Mouse (Mus musculus) stomach, postnatal 0 days (tissue): ENCODE measurements around the gene Ddx19a. TPM values are rescaled to one million over a fixed set of nuclear protein-coding genes. Genes with fewer than 3 reads are reported as not detected.
"Not testable (repeated sequence)": the region's sequence is repeated elsewhere in the genome, so short reads cannot be mapped to it uniquely, and the experiment has no call there.

ENCODE experiments used
- ATAC-seq: fragments of 200-750 bp; cut with Nextera tagmentation; 2 replicates; pipeline ENCODE4 v1.8.0; 2017; ENCODE audit not compliant: low FRiP score, low TSS enrichment
- DNase-seq: peaks from one replicate; pipeline ENCODE4 v3.0.0-alpha.2; 2016; ENCODE audit warnings: low spot score
- H3K27ac ChIP-seq: fragments of 300-500 bp; sonication (generic); replicated peaks from 2 replicates; pipeline ENCODE4 v1.5.1; 2014; ENCODE audit warnings: mild to moderate bottlenecking, control low read depth
- H3K27me3 ChIP-seq: fragments of 300-500 bp; sonication (generic); 2 replicates; pipeline ENCODE4 v1.6.1; 2014; ENCODE audit warnings: low read length; ENCODE audit not compliant: control insufficient read depth, insufficient read depth
- H3K36me3 ChIP-seq: fragments of 300-500 bp; sonication (generic); 2 replicates; pipeline ENCODE4 v1.6.1; 2014; ENCODE audit warnings: low read length, mixed read lengths; ENCODE audit not compliant: control insufficient read depth, insufficient read depth
- H3K4me1 ChIP-seq: fragments of 300-500 bp; sonication (generic); replicated peaks from 2 replicates; pipeline ENCODE4 v1.6.1; 2014; ENCODE audit warnings: antibody characterized with exemption; ENCODE audit not compliant: control insufficient read depth, insufficient read depth
- H3K4me2 ChIP-seq: fragments of 300-500 bp; sonication (generic); replicated peaks from 2 replicates; pipeline ENCODE4 v1.6.1; 2014; ENCODE audit warnings: low read depth, mild to moderate bottlenecking, control low read depth, moderate library complexity
- H3K4me3 ChIP-seq: fragments of 300-500 bp; sonication (generic); 2 replicates; pipeline ENCODE4 v1.5.1; 2014; ENCODE audit warnings: low read depth, low read length, control low read depth
- H3K9ac ChIP-seq: fragments of 300-500 bp; sonication (generic); 2 replicates; pipeline ENCODE4 v1.6.1; 2014; ENCODE audit warnings: mild to moderate bottlenecking, low read length, control low read depth, mixed read lengths
- H3K9me3 ChIP-seq: fragments of 300-500 bp; sonication (generic); 2 replicates; pipeline ENCODE4 v1.6.1; 2016; ENCODE audit warnings: low read length; ENCODE audit not compliant: control insufficient read depth
- CTCF ChIP-seq: IDR thresholded peaks from 2 replicates; pipeline ENCODE4 v1.5.1; 2016; ENCODE audit warnings: antibody characterized with exemption, low read depth, mild to moderate bottlenecking, moderate library complexity
- EP300 ChIP-seq: optimal IDR thresholded peaks from 2 replicates; pipeline ENCODE3; 2016; ENCODE audit warnings: antibody characterized with exemption
- WGBS: fragments of 180-500 bp; shearing (Covaris S2); extraction: QIAGEN DNeasy Blood & Tissue Kit; methylation state at CpG from one replicate; pipeline ENCODE4 v1.1.7; 2014; 5-methylcytosine and 5-hydroxymethylcytosine counted together
- polyA plus RNA-seq: library from polyadenylated mRNA; unstranded; fragments of >200 nt; fragmentation: Nextera tagmentation; extraction: Ambion mirVana; gene quantifications from 2 replicates; pipeline ENCODE4 v1.2.1, GENCODE M21; 2015

Ddx19a gene
- polyA plus RNA-seq, 1 experiment from 2014 or later = 6.2 TPM

GRCm38 (mm10) chr8:110959906-110960305, 37.7 kb downstream of the Ddx19a start:
- DNase-seq (no peak), ATAC-seq (no peak)
- Histone ChIP-seq H3K4me2 (no peak overlapping the region), H3K4me3 (no peak overlapping the region), H3K27me3 (no peaks in the 10 kb centered on the region), H3K9me3 (no peaks in the 10 kb centered on the region), H3K27ac (no peak overlapping the region), H3K36me3 (peaks cover 6% of the 10 kb centered on the region; the same call in 1 of the 2 replicates), H3K4me1 (no peaks in the 10 kb centered on the region), H3K9ac (no peak overlapping the region)
- WGBS = 89% methylated on average over 6 of the region's 6 CpGs
- no peak for TF ChIP-seq EP300
- no peak for TF ChIP-seq CTCF

GRCm38 (mm10) chr8:110959071-110959780, 38.4 kb downstream of the Ddx19a start:
- no peaks in the 10 kb centered on the region for H3K4me1 ChIP-seq
- TF ChIP-seq EP300 (no peak), CTCF (no peak)
- no peak overlapping the region for H3K27ac ChIP-seq
- no peaks in the 10 kb centered on the region for H3K9me3 ChIP-seq
- ATAC-seq (no peak), DNase-seq (no peak)
- H3K4me2 ChIP-seq = no peak overlapping the region
- no peak overlapping the region for H3K9ac ChIP-seq
- 92% methylated on average over 12 of the region's 12 CpGs for WGBS
- peaks cover 6% of the 10 kb centered on the region; the same call in 1 of the 2 replicates for H3K36me3 ChIP-seq
- no peak overlapping the region for H3K4me3 ChIP-seq
- H3K27me3 ChIP-seq = no peaks in the 10 kb centered on the region

GRCm38 (mm10) chr8:110958553-110958952, 39.0 kb downstream of the Ddx19a start:
- DNase-seq, H3K9me3 ChIP-seq, H3K4me3 ChIP-seq, H3K27ac ChIP-seq, ATAC-seq, H3K36me3 ChIP-seq, H3K9ac ChIP-seq, H3K4me1 ChIP-seq, H3K27me3 ChIP-seq, H3K4me2 ChIP-seq: not testable (repeated sequence)
- TF ChIP-seq CTCF = peak; percentile 17
- WGBS = 94% methylated on average over 7 of the region's 7 CpGs

GRCm38 (mm10) chr8:110958135-110958534, 39.5 kb downstream of the Ddx19a start:
- Histone ChIP-seq H3K4me2 (no peak overlapping the region), H3K4me1 (no peaks in the 10 kb centered on the region), H3K9ac (no peak overlapping the region), H3K36me3 (peaks cover 6% of the 10 kb centered on the region; the same call in 1 of the 2 replicates), H3K9me3 (no peaks in the 10 kb centered on the region), H3K4me3 (no peak overlapping the region), H3K27me3 (no peaks in the 10 kb centered on the region), H3K27ac (no peak overlapping the region)
- ATAC-seq (no peak), DNase-seq (no peak)
- no peak for TF ChIP-seq EP300
- no peak for TF ChIP-seq CTCF
- WGBS = 95% methylated on average over 5 of the region's 5 CpGs

- peaks cover 6% of the 10 kb centered on the region; the same call in 1 of the 2 replicates for H3K36me3 ChIP-seq
- WGBS = 89% methylated on average over 19 of the region's 19 CpGs
Measured at GRCm38 (mm10) chr8:110957471-110957870, 40.1 kb downstream of the Ddx19a start.

GRCm38 (mm10) chr8:110956619-110957450, 40.8 kb downstream of the Ddx19a start:
- WGBS = 77% methylated on average over 15 of the region's 15 CpGs
- H3K9me3 ChIP-seq = no peaks in the 10 kb centered on the region
- H3K27ac ChIP-seq = no peak overlapping the region
- TF ChIP-seq CTCF (no peak), EP300 (no peak)
- H3K27me3 ChIP-seq = no peaks in the 10 kb centered on the region
- DNase-seq (no peak), ATAC-seq (no peak)
- no peaks in the 10 kb centered on the region for H3K4me1 ChIP-seq
- no peak overlapping the region for H3K4me3 ChIP-seq
- no peak overlapping the region for H3K4me2 ChIP-seq
- H3K9ac ChIP-seq = no peak overlapping the region
- H3K36me3 ChIP-seq = peaks cover 4% of the 10 kb centered on the region; the same call in 1 of the 2 replicates

More at GRCm38 (mm10) chr8:110957471-110957870, 40.1 kb downstream of the Ddx19a start:
- DNase-seq = no peak
- Histone ChIP-seq H3K27ac (no peak overlapping the region), H3K27me3 (no peaks in the 10 kb centered on the region), H3K4me1 (no peaks in the 10 kb centered on the region), H3K4me2 (no peak overlapping the region), H3K4me3 (no peak overlapping the region), H3K9me3 (no peaks in the 10 kb centered on the region), H3K9ac (no peak overlapping the region)
- TF ChIP-seq EP300 = no peak
- ATAC-seq = no peak
